Mouse (Mus musculus): ENCODE results near the gene Tsku. TPM values are rescaled to one million over a fixed set of nuclear protein-coding genes. Genes with fewer than 3 reads are reported as not detected.

The Tsku gene
- 7.9 and 8.6 TPM in 2 replicates for polyA plus RNA-seq (2015; fragmentation: Nextera tagmentation; extraction: Ambion mirVana)

DNA sequence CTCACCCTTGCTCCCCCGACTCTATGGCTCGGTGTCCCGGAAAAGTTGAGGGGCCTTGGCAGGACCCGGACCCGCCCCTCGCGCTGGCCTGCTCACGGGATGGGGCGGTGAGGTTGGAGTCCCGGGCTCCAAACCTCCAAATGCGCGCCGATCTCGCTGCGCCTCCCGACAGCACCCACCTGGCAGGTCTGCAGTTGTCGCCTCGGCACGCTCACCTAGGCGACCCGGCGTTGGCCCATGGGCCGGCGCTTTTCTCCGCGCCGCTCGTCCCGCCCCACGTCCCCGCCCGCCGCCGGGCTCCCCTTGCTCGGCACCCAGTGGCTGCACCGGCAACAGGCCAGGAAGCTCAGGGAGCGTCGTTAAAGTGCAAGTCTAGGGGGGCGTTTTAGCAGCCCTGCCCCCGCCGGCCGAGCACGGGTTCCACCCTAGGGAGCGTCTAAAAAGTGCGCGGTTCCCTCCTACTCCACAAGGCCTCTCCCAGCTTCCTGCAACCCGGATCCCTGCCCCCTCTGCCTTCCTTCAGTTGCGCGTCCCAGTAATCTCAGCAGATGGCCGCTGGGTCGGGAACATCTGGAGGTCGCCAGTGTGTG is at the start of gene Tsku:
Gene Tsku (minus strand): TSS at position 266 of the 590 bp plus-strand sequence.

DNA sequence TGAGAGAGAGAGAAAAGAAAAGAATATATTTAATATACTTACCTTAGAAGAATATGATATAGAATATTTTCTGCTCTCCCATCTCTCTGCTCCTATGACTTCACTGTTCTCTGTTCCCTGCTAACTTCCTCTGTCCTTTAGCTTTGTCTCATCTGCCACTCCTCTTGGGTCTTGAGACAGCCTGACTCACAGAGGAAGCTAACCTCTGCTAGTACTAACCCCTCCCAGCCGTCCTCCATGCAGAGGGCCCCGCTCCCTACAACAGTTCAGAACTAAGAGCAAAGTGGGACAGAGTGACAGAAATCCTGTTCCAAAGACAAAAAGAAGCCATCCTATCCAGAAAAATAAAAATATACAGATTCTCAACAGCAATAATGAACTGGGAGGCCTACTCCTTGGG is 40.0 kb downstream of the Tsku start, which contains the start of gene Acer3:
Gene Acer3 (minus strand): TSS at position 126 of the 400 bp plus-strand sequence.

Other genes with a start within 250 kb of the Tsku start
- gene Myo7a, start 241.8 kb downstream of the Tsku start, polyA plus RNA-seq (2015; fragmentation: Nextera tagmentation; extraction: Ambion mirVana) = 7.6 and 8.0 TPM in 2 replicates
- 1.1 and 1.6 TPM in 2 replicates for gene Omp, start 215.8 kb downstream of the Tsku start, polyA plus RNA-seq (2015; fragmentation: Nextera tagmentation; extraction: Ambion mirVana)
- 24.1 and 26.1 TPM in 2 replicates for gene Capn5, start 183.1 kb downstream of the Tsku start, polyA plus RNA-seq (2015; fragmentation: Nextera tagmentation; extraction: Ambion mirVana)
- not detected in 2 replicates for gene B3gnt6, start 161.8 kb downstream of the Tsku start, polyA plus RNA-seq (2015; fragmentation: Nextera tagmentation; extraction: Ambion mirVana)
- 34.2 and 35.7 TPM in 2 replicates for gene Acer3, start 40.1 kb downstream of the Tsku start, polyA plus RNA-seq (2015; fragmentation: Nextera tagmentation; extraction: Ambion mirVana)
- not detected in 2 replicates for gene Gucy2d, start 79.1 kb upstream of the Tsku start, polyA plus RNA-seq (2015; fragmentation: Nextera tagmentation; extraction: Ambion mirVana)
- 9.2 and 9.4 TPM in 2 replicates for gene Lrrc32, start 128.0 kb upstream of the Tsku start, polyA plus RNA-seq (2015; fragmentation: Nextera tagmentation; extraction: Ambion mirVana)

Data from urinary bladder, postnatal 0 days (tissue).